Mouse (Mus musculus) common myeloid progenitor, adult 5-6 weeks (primary cell): ENCODE results near the gene Ttc28. TPM values are rescaled to one million over a fixed set of nuclear protein-coding genes. Genes with fewer than 3 reads are reported as not detected.

Experiments used
- ATAC-seq: replicated peaks from 2 replicates; pipeline ENCODE4 v1.8.0; 2016; ENCODE audit warnings: low read depth, mild to moderate bottlenecking, moderate TSS enrichment, inconsistent platforms; ENCODE audit not compliant: poor library complexity, severe bottlenecking
- total RNA-seq: library from RNA; stranded (forward); fragments of 200-1000, 187-1606 nt; gene quantifications from 2 replicates; pipeline ENCODE4 v1.2.3, GENCODE M21; 2017

Gene Ttc28
- total RNA-seq, 1 experiment from 2014 or later: 2.9 TPM

DNA sequence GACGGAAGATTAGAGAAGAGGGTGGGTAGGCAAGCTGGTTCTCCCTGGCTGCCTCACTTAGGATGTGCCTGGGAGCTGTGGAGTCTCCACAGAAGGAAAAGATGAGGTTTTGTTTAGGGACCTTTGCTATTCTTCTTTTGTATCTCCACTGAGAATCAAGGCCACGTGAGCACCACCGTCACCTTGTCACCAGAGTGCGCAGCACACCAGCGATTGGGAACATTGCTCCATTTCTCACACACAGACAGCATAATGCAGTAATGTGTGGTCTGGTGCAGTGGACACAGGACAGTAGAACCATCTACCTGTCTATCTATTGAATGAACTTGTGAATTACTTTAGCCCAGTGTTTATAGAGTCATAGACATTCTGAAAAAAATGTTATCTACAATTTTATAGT lies 121.3 kb downstream of the Ttc28 start:
- ATAC-seq: no peak

DNA sequence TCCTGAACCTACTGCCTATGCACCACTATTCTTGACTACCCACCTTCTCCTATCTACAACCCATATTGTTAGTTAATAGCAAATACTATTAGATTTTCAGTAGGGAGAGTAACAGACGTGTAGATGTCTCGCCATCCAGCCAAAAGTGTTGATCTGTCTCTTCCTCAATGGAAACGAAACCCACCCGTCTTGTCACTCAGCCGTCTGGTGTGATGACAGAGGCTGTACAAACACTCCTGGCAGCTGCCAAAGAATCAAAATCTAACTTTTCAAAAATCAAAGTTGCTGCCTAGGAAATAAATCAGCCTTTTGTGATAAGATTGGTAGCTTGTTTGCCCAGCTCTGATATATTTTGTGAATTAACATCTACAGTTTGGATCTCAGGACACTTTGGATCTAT lies 123.6 kb downstream of the Ttc28 start:
- no peak for ATAC-seq

- no peak for ATAC-seq
Measured at GRCm38 (mm10) chr5:111003750-111004149, 124.1 kb downstream of the Ttc28 start.

DNA sequence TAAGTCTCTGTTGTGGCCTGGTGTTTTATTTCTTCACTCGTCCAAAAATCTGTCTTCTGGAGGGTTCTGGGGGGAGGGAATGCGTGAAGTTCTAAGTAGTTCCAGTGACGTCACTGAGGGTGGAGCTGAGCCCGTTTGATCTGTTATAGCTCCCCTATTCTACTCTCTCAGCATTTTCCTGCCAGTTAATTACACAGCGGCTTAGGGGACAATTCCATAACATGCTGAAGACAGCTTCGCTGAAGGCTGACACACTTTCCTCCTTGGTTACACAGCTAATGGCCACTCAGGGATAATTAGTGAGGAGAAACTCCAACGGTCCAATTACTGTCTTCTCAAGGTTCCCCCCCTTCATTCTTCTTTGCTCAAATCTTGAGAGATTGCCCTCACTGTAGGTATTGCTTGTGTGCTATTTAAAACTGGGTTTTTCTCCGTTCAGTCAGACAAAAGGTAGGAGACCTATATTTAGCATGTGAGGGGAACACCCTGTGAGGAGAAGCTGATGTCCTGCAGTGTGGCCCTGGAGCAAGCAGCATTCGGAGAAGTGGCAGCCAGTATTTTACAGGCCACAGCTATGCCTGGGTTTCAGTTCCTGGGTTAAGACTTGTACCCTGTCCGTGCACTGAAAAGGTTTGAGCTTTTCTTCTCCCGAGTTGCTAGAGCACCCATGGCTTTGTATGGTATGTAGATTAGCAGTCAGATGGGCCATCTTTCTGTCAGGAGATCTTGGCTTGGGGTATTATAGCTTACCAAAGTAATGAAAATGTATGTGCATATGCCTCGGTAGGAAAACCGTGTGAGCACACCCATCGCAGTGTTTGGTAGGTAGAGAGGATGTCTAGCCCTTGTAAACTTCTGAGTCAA lies 126.9 kb downstream of the Ttc28 start:
- no peak for ATAC-seq

- no peak for ATAC-seq
Measured at GRCm38 (mm10) chr5:111007136-111007500, 127.5 kb downstream of the Ttc28 start.

DNA sequence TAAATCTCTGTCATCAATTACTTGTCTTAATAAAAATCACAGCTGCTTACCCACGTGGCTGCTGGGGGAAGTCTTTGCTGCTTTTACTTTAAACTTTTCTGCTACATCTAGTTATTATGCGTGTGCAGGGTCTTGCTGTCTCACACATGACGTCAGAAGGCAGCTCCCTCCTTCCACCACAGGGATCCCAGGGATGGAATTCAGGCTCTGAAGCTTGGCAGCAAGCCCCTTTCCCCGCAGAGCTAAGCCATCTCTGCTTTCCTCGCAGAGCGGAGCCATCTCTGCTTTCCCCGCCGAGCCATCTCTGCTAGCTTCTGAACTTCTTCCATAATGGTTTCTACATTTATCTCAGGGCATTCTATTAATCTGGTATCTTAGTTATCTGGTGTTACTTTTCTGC lies 128.3 kb downstream of the Ttc28 start:
- ATAC-seq: no peak

DNA sequence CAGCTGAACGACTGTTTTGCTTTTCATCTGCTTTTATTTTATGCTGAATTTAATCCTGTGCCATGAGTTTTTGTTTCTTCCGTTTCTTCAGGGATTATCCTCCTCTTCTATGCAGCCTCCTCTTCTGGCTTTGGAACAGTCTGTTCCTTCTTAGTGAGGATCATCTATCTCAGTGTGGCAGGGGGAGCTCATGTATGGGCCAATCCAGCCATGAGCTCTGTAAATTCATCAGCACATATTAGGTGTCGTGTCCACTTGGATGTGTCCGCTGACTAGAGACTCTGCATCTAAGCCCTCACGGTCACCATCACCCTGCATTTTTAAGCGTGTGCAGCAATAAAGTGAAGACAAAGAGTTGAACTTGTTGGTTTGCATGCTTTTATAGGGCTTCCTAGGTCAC lies 128.8 kb downstream of the Ttc28 start:
- no peak for ATAC-seq

DNA sequence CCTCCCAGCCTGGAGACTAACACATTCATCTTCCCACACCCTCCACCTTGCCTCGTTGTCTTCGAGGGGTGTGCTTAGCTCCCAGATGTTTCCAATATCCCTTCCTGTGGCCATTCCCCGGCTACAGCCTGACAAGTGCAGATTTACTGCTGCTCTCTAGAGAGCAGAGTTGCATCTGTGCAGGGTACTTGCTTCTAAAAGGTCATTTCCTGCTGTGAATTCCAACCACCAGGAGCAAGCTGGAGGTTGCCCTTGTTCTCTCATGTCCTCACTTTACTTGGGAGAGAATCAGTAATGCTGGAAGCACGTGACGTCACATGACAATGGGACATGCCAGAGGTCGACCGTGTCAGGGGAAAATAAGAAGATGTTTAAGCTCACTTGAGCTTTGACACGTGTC lies 131.7 kb downstream of the Ttc28 start:
- ATAC-seq: no peak

- ATAC-seq: no peak
Measured at GRCm38 (mm10) chr5:111012064-111012463, 132.5 kb downstream of the Ttc28 start.

- no peak for ATAC-seq
Measured at GRCm38 (mm10) chr5:111012587-111012986, 133.0 kb downstream of the Ttc28 start.

GRCm38 (mm10) chr5:111014960-111015359 lies 135.4 kb downstream of the Ttc28 start:
- no peak for ATAC-seq

- ATAC-seq: no peak
Measured at GRCm38 (mm10) chr5:111017319-111017718, 137.7 kb downstream of the Ttc28 start.

GRCm38 (mm10) chr5:111022339-111022738 lies 142.7 kb downstream of the Ttc28 start:
- no peak for ATAC-seq

GRCm38 (mm10) chr5:111022940-111023339 lies 143.3 kb downstream of the Ttc28 start:
- no peak for ATAC-seq

- no peak for ATAC-seq
Measured at GRCm38 (mm10) chr5:111024621-111025020, 145.0 kb downstream of the Ttc28 start.

DNA sequence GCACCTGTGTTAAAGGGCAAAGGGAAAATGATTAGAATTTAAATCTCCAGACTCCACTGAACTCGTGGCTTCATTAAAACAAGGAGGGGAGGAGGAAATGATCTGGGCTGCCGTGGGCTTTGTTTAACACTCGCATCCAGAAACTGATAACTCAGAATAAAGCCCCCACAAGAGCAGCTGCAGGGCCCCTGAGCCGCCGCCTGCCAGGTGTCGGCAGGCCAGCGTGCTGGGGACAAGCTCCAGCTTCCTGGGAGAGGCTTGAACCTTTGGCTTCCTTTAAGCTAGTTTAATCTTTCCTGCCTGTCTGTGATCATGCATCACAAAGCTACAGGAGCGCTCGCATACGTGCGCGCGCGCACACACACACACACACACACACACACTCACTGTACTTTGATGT lies 145.9 kb downstream of the Ttc28 start:
- ATAC-seq: no peak

GRCm38 (mm10) chr5:111026209-111026608 lies 146.6 kb downstream of the Ttc28 start:
- ATAC-seq: no peak

GRCm38 (mm10) chr5:111028340-111028739 lies 148.7 kb downstream of the Ttc28 start:
- peak; percentile 32; the same call in 1 of the 2 replicates for ATAC-seq

GRCm38 (mm10) chr5:111028952-111029351 lies 149.3 kb downstream of the Ttc28 start:
- no peak for ATAC-seq

- ATAC-seq: no peak
Measured at GRCm38 (mm10) chr5:111032687-111033295, 153.2 kb downstream of the Ttc28 start.

DNA sequence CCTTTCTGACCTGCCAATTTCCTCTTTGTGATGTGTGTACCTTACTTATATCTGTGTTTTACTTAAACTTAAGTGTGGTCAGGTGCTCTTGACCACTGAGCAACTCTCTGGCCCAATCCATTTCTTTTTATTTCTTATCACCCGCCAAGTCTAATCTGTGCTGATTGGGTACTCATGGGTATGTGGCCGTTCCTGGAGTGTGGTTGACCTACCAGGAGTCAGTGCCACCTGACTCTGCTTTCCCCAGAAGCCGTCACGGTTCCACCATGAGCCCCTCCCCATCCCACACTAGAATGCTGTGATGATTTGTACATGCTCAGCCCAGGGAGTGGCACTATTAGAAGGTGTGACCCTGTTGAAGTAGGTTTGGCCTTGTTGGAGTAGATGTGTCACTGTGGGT lies 153.9 kb downstream of the Ttc28 start:
- no peak for ATAC-seq
